Mouse (Mus musculus) cortical plate, adult 2 months (tissue): ENCODE data around the gene Hoxb13. TPM values are rescaled to one million over a fixed set of nuclear protein-coding genes. Genes with fewer than 3 reads are reported as not detected.

Experiments used
- H3K27ac ChIP-seq: fragments of 200-500 bp; 2 replicates; pipeline ENCODE4 v1.5.1; 2012; ENCODE audit warnings: low read length, control low read depth, inconsistent platforms; ENCODE audit not compliant: insufficient read depth
- H3K4me1 ChIP-seq: fragments of 200-500 bp; 2 replicates; pipeline ENCODE4 v1.6.1; 2011; ENCODE audit warnings: low read length; ENCODE audit not compliant: control insufficient read depth, insufficient read depth
- H3K4me3 ChIP-seq: fragments of 200-500 bp; 2 replicates; pipeline ENCODE4 v1.5.1; 2011; ENCODE audit warnings: mild to moderate bottlenecking, low read length, control low read depth; ENCODE audit not compliant: insufficient read depth
- CTCF ChIP-seq: fragments of 200-500 bp; IDR thresholded peaks from 2 replicates; pipeline ENCODE4 v1.5.1; 2011; ENCODE audit warnings: mild to moderate bottlenecking, control low read depth, low read length; ENCODE audit not compliant: insufficient read depth; ENCODE audit errors: extremely low read depth
- POLR2A ChIP-seq: fragments of 200-500 bp; IDR thresholded peaks from 2 replicates; pipeline ENCODE4 v1.6.1; 2011; ENCODE audit warnings: mild to moderate bottlenecking, low read length, control low read depth; ENCODE audit not compliant: insufficient read depth; ENCODE audit errors: extremely low read depth
- polyA plus RNA-seq: library from polyadenylated mRNA; depleted of rRNA; stranded (reverse); fragments of >200 nt; gene quantifications from 2 replicates; pipeline ENCODE4 v1.2.3, GENCODE M21; 2012

Hoxb13 gene
- polyA plus RNA-seq, 1 experiment = not detected

DNA sequence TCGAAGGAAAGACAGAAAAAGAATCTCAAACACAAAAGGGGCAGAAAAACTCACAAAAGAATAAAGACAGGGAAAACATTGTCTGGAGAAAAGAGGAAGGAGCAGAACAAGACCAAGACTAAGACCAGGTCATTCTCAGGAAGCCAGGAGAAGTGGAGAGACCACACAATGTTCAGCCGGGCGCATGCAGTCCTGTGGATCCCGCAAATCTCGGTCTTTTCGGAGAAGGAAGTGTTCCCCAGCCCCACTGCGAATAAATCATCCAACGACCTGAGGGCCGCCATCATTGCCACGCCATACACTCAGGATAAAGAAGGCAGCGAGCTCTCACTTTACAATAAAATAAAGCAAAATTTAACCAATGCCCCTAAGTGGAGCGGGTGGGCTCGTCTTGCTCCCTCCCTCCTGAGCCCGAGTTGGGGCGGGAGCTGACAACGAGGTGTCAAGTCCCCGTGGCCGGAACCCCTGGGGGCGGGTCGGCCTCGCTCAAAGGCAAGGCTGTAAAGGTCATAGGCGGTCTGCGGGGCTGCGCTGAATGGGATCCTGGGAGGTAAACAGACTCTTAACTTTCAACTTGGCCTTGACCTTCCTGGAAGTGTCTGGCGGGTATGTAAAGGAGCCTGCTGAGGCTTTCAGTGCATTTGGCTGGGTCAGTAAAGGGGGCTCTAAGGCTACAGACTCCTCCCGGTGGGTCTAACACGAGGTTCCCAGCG is 4.2 kb upstream of the Hoxb13 start:
- no peak for TF ChIP-seq POLR2A
- TF ChIP-seq CTCF = no peak
- Histone ChIP-seq H3K4me3 (no peak overlapping the region), H3K4me1 (no peaks in the 10 kb centered on the region), H3K27ac (no peak overlapping the region)

DNA sequence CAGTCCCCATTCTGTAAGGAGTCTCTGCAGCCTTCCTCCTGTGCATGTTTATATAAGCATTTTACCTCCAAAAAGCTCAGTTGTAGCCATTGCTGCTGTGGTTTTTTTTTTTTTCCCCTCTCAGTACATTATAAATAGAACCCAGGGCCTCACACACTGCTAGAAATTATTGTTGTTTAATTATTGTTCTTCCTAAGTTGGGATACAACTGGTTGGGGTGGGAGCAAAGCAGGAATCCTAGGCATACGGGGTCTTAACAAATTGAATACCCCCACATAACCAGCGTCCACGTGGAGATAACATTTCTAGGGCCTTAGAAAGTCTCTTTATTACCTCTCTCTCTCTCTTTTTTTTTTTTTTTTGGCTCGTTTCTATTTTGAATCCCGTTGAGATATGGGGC is 3.0 kb upstream of the Hoxb13 start:
- Histone ChIP-seq H3K27ac (no peak overlapping the region), H3K4me1 (no peaks in the 10 kb centered on the region), H3K4me3 (no peak overlapping the region)
- TF ChIP-seq CTCF = no peak
- no peak for TF ChIP-seq POLR2A

DNA sequence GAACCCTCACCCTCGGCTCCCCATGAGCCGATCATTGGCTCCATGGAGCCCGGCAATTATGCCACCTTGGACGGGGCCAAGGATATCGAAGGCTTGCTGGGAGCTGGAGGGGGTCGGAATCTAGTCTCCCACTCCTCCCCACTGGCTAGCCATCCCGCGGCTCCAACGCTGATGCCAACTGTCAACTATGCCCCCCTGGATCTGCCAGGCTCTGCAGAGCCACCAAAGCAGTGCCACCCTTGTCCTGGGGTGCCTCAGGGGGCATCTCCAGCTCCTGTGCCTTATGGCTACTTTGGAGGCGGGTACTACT is 240 bp downstream of the Hoxb13 start:
- no peak for TF ChIP-seq POLR2A
- no peak for TF ChIP-seq CTCF
- Histone ChIP-seq H3K27ac (no peak overlapping the region), H3K4me1 (no peaks in the 10 kb centered on the region), H3K4me3 (no peak overlapping the region)

DNA sequence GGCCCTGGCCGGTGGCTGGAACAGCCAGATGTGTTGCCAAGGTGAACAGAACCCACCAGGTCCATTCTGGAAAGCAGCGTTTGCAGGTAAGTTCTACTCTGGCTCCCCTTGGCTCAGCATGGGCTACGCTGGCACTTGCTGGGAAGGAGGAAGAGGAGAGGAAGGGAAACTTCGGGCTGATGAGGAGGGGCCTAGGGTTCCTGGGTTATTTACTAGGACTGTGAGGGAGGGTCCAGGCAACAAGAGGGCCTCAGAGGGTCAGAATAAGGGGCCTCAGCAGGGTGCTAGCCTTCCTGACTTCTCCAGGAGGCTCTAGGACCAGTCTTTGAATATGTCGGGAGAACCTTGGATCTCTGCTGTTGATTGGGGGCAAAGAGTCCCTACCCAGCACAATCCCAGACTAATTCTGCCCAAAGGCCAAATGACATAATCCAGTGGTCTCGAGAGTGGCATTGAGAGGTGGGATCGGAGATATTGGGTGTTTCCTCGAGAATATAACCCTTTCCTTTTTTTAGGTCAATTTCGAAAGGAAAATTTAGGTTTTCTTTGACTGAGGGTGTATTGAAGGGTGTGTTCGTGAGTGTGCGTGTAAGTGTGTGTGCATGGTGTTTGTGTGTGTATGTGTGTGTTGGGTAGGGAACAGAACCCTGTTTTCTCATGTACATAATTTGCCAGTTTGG is 985 bp downstream of the Hoxb13 start:
- TF ChIP-seq CTCF (no peak), POLR2A (no peak)
- H3K27ac ChIP-seq = no peak overlapping the region
- H3K4me1 ChIP-seq = no peaks in the 10 kb centered on the region
- H3K4me3 ChIP-seq = no peak overlapping the region

DNA sequence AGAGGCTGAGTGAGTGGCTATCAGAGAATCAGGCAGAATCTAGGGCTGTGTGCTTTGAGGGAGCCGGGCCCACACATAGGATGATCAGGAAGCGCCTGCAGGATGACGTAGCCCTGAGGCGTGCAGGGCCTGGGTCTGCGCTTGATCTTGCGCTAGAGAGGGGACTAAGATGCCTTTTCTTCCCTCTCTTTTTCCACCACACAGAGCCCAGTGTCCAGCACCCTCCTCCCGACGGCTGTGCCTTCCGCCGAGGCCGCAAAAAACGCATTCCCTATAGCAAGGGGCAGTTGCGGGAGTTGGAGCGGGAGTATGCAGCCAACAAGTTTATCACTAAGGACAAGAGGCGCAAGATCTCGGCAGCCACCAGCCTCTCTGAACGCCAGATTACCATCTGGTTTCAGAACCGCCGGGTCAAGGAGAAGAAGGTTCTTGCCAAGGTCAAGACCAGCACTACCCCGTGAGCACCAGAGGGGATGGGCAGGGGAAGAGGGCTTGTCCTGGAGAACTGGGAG is 1.7 kb downstream of the Hoxb13 start:
- TF ChIP-seq CTCF = no peak
- no peak for TF ChIP-seq POLR2A
- Histone ChIP-seq H3K4me3 (no peak overlapping the region), H3K4me1 (no peaks in the 10 kb centered on the region), H3K27ac (no peak overlapping the region)

DNA sequence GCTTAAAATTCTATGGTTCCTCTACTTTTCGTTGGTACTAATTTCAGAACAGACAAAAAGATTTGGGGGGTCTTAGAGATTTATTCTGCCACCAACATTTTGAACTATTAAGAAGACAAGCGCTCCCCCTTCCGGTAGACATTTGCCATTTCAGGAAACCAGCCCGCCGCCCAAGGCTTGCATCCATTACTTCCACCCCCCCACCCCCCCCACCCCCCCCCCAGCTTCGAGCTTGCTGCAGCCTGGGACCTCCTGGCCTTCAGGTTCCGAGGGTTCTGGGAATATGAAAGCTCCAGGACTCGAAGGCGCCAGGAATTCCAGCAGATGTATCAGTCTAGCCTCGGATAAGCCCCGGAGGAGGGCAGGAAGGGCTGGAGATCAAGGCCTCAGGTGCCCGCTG is 4.5 kb downstream of the Hoxb13 start:
- Histone ChIP-seq H3K4me3 (no peak overlapping the region), H3K4me1 (no peaks in the 10 kb centered on the region), H3K27ac (no peak overlapping the region)
- TF ChIP-seq POLR2A (no peak), CTCF (no peak)

DNA sequence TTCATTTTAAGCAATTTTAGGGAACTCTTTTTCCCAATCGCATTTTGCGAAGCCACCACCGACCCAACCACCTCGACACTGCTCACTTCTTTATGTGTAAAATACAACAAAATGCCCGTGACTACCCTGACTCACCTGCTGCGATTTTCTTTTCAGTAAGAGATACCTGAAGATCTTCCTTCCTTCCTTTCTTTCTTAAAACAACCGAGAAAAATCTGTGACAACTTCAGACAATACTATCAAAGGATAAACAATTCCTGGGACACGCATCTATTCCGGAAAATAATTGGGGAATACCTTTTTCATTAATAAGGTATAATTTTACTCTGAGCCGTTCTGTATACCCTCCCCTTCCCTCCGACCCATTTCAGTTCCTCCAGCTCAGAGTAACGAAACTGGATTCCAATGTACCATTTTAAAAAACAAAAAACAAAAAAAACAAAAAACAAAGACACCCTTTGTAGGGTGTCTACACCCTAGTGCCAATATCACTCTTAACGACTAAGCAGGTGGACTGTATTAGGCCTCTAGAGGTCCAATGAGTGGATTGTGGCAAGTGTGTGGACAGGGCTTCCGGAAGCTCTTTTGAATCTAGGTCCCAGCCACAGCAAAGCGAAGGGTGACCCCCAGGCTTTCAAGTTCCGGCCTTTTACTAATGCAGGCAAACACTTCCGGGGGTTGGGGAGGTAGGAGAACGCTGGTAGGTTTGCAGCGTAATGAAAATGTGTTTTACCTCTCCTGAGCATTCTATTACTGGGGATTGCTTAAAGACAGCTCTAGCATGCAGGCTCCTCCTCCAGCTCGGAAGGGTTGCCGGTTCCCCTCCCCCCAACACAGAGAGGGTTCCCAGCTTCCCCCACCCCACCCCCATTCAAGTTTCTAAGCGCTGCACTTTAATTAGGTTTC is 5.3 kb downstream of the Hoxb13 start:
- no peak overlapping the region for H3K4me3 ChIP-seq
- H3K27ac ChIP-seq = no peak overlapping the region
- no peaks in the 10 kb centered on the region for H3K4me1 ChIP-seq
- no peak for TF ChIP-seq CTCF
- no peak for TF ChIP-seq POLR2A

DNA sequence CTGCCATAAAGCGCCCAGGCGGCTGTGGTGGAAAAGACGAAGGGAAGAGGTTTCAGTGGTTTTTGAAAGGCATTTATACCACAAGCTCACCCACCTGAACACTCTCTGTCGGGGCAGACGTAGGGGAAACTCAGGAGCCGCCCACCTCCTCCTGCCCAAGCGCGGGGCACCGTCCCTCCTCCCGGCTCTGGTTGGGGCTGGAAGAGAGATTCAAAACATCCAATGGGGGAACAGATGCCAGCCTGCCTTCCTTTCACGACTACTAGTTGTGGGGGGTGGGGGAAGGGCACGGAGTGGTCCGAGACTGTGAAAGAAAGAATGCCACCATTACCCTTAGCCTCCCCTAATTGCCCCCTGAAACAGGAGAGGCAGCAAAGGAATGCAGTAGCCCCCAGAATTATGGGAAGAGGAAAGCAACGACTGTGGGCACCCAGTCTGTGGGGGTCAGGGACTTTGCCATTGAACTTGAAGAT is 6.1 kb downstream of the Hoxb13 start:
- Histone ChIP-seq H3K27ac (no peak overlapping the region), H3K4me1 (no peaks in the 10 kb centered on the region), H3K4me3 (no peak overlapping the region)
- TF ChIP-seq POLR2A (no peak), CTCF (no peak)

DNA sequence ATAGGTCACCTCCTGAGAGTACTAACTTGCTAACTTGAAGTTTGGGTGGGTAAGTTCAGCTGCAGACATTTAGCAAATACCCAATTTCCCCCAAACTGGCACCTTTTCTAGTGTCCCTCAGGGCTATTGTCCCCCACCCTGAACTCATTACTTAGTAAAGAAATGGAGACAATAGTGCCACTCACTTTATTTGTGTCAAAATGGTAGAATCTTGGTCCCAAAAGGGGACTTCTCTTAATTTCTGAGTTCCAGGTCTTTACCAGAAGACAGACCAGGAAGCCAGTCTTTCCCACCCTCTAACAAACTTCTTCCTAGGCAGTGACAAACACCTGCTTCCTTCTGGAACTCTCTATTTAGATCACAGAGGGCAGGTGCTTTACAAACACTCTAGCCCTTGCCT is 7.6 kb downstream of the Hoxb13 start:
- no peak overlapping the region for H3K27ac ChIP-seq
- H3K4me1 ChIP-seq = no peaks in the 10 kb centered on the region
- TF ChIP-seq CTCF (no peak), POLR2A (no peak)
- no peak overlapping the region for H3K4me3 ChIP-seq
